Mouse (Mus musculus): Measurements from ENCODE around the gene Cers5. TPM values are rescaled to one million over a fixed set of nuclear protein-coding genes. Genes with fewer than 3 reads are reported as not detected.
A peak's percentile ranks its signal among the peaks of the same experiment; 100 is the strongest.
"Not testable (repeated sequence)": the region's sequence is repeated elsewhere in the genome, so short reads cannot be mapped to it uniquely, and the experiment has no call there.

Gene Cers5
- polyA plus RNA-seq (2012; rRNA removed) (75.1 and 89.2 TPM in 2 replicates), polyA plus RNA-seq (2014; fragmentation: Nextera tagmentation; extraction: Ambion mirVana) (84.9 and 85.8 TPM in 2 replicates)

- not testable (repeated sequence) for H3K4me1 ChIP-seq (ENCODE audit: control insufficient read depth, insufficient read depth, low read length); H3K9me3 ChIP-seq (ENCODE audit: control insufficient read depth, low read length); H3K27me3 ChIP-seq (ENCODE audit: control insufficient read depth, insufficient read depth, low read length); ATAC-seq (ENCODE audit: low FRiP score, low read depth); H3K36me3 ChIP-seq (ENCODE audit: control insufficient read depth, insufficient read depth, low read length); DNase-seq (ENCODE audit: low spot score)
- H3K27ac ChIP-seq (replicated peaks; ENCODE audit: low read depth, low read length) = peak within 1 kb of the TSS; percentile 93
- H3K4me3 ChIP-seq (replicated peaks; ENCODE audit: low read length) = peak within 1 kb of the TSS; percentile 85
- peak within 1 kb of the TSS; percentile 95 for H3K9ac ChIP-seq (ENCODE audit: low read depth, low read length, severe bottlenecking)
- peak within 1 kb of the TSS; percentile 77 for H3K4me2 ChIP-seq (replicated peaks; ENCODE audit: low read depth, low read length, severe bottlenecking)
Observed at GRCm38 (mm10) chr15:99772881-99772924, at the start of gene Cers5. Gene Cers5 (minus strand): TSS chr15:99772885.

- peak; percentile 77 for DNase-seq (ENCODE audit: low spot score)
- Histone ChIP-seq H3K4me1 (ENCODE audit: control insufficient read depth, insufficient read depth, low read length) (peaks cover 10% of the 10 kb centered on the region), H3K9me3 (ENCODE audit: control insufficient read depth, low read length) (no peaks in the 10 kb centered on the region), H3K27ac (replicated peaks; ENCODE audit: low read depth, low read length) (peak overlapping the region; percentile 98), H3K9ac (ENCODE audit: low read depth, low read length, severe bottlenecking) (peak overlapping the region; percentile 80), H3K36me3 (ENCODE audit: control insufficient read depth, insufficient read depth, low read length) (peaks cover 15% of the 10 kb centered on the region), H3K4me3 (replicated peaks; ENCODE audit: low read length) (peak overlapping the region; percentile 64), H3K27me3 (ENCODE audit: control insufficient read depth, insufficient read depth, low read length) (no peaks in the 10 kb centered on the region), H3K4me2 (replicated peaks; ENCODE audit: low read depth, low read length, severe bottlenecking) (peak overlapping the region; percentile 70)
- 2% methylated on average over 14 of the region's 14 CpGs for WGBS
- peak; percentile 55 for ATAC-seq (ENCODE audit: low FRiP score, low read depth)
- peak; percentile 85; the same call in 1 of the 2 replicates for TF ChIP-seq POLR2A (IDR thresholded peaks at IDR 0.05; ENCODE audit: borderline replicate concordance, extremely low read depth, insufficient read depth, insufficient read length)
Observed at GRCm38 (mm10) chr15:99819621-99820279, 47.1 kb upstream of the Cers5 start.

GRCm38 (mm10) chr15:99819109-99819440 is 46.4 kb upstream of the Cers5 start:
- ATAC-seq (ENCODE audit: low FRiP score, low read depth) = no peak; the same call in 1 of the 2 replicates
- Histone ChIP-seq H3K9me3 (ENCODE audit: control insufficient read depth, low read length) (no peaks in the 10 kb centered on the region), H3K4me1 (ENCODE audit: control insufficient read depth, insufficient read depth, low read length) (peaks cover 10% of the 10 kb centered on the region), H3K27me3 (ENCODE audit: control insufficient read depth, insufficient read depth, low read length) (no peaks in the 10 kb centered on the region), H3K27ac (replicated peaks; ENCODE audit: low read depth, low read length) (peak overlapping the region; percentile 98), H3K36me3 (ENCODE audit: control insufficient read depth, insufficient read depth, low read length) (peaks cover 17% of the 10 kb centered on the region), H3K4me3 (replicated peaks; ENCODE audit: low read length) (peak overlapping the region; percentile 64), H3K9ac (ENCODE audit: low read depth, low read length, severe bottlenecking) (peak overlapping the region; percentile 80), H3K4me2 (replicated peaks; ENCODE audit: low read depth, low read length, severe bottlenecking) (peak overlapping the region; percentile 70)
- TF ChIP-seq POLR2A (IDR thresholded peaks at IDR 0.05; ENCODE audit: borderline replicate concordance, extremely low read depth, insufficient read depth, insufficient read length) = 0 out of 2 replicates have a peak, but pooled peaks have one; percentile 9
- no peak for DNase-seq (ENCODE audit: low spot score)
- 2% methylated on average over 6 of the region's 6 CpGs for WGBS

- ATAC-seq (ENCODE audit: low FRiP score, low read depth) = peak; percentile 90
- H3K36me3 ChIP-seq (ENCODE audit: control insufficient read depth, insufficient read depth, low read length) = peaks cover 17% of the 10 kb centered on the region
- TF ChIP-seq POLR2A (IDR thresholded peaks at IDR 0.05; ENCODE audit: borderline replicate concordance, extremely low read depth, insufficient read depth, insufficient read length) = peak; percentile 23; the same call in 1 of the 2 replicates
- H3K4me1 ChIP-seq (ENCODE audit: control insufficient read depth, insufficient read depth, low read length) = peaks cover 10% of the 10 kb centered on the region
- peak overlapping the region; percentile 64 for H3K4me3 ChIP-seq (replicated peaks; ENCODE audit: low read length)
- H3K27ac ChIP-seq (replicated peaks; ENCODE audit: low read depth, low read length) = peak overlapping the region; percentile 98
- H3K27me3 ChIP-seq (ENCODE audit: control insufficient read depth, insufficient read depth, low read length) = no peaks in the 10 kb centered on the region
- peak overlapping the region; percentile 80 for H3K9ac ChIP-seq (ENCODE audit: low read depth, low read length, severe bottlenecking)
- peak overlapping the region; percentile 70 for H3K4me2 ChIP-seq (replicated peaks; ENCODE audit: low read depth, low read length, severe bottlenecking)
- WGBS = 2% methylated on average over 13 of the region's 13 CpGs
- peak; percentile 96 for DNase-seq (ENCODE audit: low spot score)
- no peaks in the 10 kb centered on the region for H3K9me3 ChIP-seq (ENCODE audit: control insufficient read depth, low read length)
Observed at GRCm38 (mm10) chr15:99818321-99819108, 45.8 kb upstream of the Cers5 start.

GRCm38 (mm10) chr15:99817343-99818235 is 44.9 kb upstream of the Cers5 start:
- Histone ChIP-seq H3K4me1 (ENCODE audit: control insufficient read depth, insufficient read depth, low read length) (peaks cover 10% of the 10 kb centered on the region), H3K27me3 (ENCODE audit: control insufficient read depth, insufficient read depth, low read length) (no peaks in the 10 kb centered on the region), H3K27ac (replicated peaks; ENCODE audit: low read depth, low read length) (peak overlapping the region; percentile 98), H3K4me3 (replicated peaks; ENCODE audit: low read length) (peak overlapping the region; percentile 64), H3K4me2 (replicated peaks; ENCODE audit: low read depth, low read length, severe bottlenecking) (peak overlapping the region; percentile 70), H3K9me3 (ENCODE audit: control insufficient read depth, low read length) (no peaks in the 10 kb centered on the region), H3K36me3 (ENCODE audit: control insufficient read depth, insufficient read depth, low read length) (peaks cover 18% of the 10 kb centered on the region), H3K9ac (ENCODE audit: low read depth, low read length, severe bottlenecking) (peak overlapping the region; percentile 80)
- TF ChIP-seq POLR2A (IDR thresholded peaks at IDR 0.05; ENCODE audit: borderline replicate concordance, extremely low read depth, insufficient read depth, insufficient read length) = peak; percentile 22; the same call in 1 of the 2 replicates
- no peak for DNase-seq (ENCODE audit: low spot score)
- WGBS = 12% methylated on average over 8 of the region's 8 CpGs
- ATAC-seq (ENCODE audit: low FRiP score, low read depth) = peak; percentile 27; the same call in 1 of the 2 replicates
